Mouse (Mus musculus) kidney, adult 9 months (tissue): Measurements from ENCODE around the gene Pgap2.

Source experiments
- DNase-seq: peaks from one replicate; pipeline ENCODE4 v3.0.0; 2022

The Pgap2 gene

DNA sequence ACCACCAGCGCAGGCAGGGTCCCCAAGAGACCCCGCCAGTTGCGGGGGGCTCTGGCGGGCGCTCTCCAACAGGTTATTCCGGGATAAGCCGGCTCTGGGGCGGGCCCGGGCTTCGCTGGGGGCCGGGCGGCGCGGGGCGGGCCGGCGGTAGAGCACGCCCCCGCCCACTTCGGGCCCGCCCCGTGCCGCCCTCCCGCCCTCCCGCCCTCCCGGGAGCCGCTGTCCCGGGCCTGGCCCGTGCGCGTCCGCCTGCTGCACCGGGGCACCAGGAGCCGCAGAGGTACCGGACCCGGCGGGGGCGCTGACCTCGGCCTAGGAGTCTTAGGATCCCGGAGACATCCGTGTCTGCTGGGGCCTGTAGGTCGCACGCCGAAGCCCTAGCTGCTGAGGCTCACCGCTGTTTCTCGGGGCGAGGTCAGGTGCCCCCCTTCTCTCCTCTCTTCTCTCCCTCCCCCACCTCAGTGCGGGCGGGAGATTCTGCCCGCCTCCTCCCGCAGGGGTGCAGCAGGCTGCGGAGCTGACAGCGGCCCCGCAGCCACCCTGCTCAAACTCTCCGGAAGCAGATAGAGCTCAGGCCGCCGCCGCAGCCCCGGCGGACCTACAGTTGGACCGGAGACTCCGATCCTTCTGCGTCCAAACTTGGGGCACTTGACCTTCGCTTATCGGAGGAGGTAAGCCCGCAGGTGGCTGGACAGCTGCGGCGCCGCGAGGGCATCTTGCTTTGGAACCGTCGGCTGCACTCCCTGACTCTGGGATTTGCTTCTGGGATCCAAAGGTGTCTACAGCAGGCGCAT, 57.8 kb downstream of the Pgap2 start, which contains the start of gene Stim1:
Gene Stim1 (plus strand): TSS at position 206 of the 794 bp plus-strand sequence.
- DNase-seq: no peak

DNA sequence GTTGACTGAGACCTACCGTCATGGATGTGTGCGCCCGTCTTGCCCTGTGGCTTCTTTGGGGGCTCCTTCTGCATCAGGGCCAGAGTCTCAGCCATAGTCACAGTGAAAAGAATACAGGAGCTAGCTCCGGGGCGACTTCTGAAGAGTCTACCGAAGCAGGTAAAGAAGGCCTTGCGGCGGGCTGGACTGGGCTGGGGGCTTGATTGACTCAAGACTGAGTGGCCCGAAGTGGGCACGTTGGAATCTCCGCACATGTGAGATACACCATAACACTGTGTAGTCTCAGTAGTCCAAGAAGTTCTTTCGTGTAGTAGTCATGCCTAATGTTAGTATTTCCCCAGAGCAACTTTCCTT, 58.4 kb downstream of the Pgap2 start:
- no peak for DNase-seq

DNA sequence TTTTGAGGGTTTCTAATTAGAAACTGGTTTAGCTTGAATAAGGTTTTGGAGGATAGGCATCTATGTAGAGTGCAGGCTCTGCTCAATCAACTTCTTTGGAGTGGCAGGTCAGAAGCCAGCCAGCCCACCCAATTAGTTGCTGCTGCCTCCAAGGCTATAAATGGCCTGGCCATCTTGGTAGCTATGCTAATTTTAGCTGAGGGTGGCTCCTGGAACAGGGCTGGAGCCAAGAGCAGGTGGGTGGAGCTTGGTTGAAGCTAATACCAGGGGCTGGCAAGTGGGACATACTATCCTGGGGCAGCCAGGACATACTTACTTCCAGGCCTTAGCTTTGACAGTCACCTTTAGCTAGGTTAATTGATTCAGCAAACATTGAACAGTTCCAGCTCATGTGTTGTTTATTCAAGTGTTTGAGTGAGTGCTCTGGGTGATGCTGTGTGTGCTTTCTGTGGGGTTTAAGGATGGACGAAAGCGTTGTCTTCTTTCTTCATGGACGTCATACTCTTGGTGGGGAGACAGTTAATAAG, 62.5 kb downstream of the Pgap2 start:
- no peak for DNase-seq

DNA sequence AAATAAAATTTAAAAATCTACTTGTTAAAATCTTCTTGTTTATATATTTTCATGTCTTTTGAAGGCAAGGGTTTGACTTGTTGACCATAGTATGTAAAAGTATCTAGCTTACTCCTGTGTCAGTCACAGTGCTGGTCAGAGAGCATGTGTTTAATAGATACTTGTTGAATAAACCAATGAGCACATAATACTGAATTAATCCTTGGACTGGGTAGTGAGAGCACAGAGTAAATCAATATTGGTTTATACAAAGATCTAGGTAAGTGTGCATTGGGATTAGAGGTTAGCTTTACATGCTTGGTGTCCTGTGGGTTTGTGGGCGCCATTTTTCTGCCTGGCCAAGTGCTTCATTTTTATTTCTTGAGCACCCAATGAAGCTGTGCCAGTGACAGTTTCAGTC, 71.4 kb downstream of the Pgap2 start:
- DNase-seq: no peak

DNA sequence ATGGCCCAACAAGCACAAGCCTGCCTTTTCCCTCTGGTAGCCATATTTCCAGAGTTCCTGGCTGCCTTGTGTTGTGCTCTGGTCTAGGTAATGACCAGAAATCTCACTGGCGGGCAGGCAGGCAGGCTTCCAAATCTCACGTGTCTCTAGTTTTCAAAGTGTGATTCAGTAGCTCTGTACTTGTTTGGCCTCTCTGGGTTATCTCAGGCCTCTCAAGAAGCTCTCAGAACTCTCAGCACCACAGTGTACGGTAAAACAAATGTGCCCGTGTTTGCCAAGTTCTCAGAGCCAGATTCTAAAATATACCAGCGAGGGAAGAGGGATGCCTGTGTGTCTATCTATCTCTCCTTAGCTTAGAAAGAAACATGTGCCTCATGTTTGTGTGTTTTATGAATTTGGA, 72.3 kb downstream of the Pgap2 start:
- no peak for DNase-seq
